Mouse (Mus musculus) heart, adult 8-10 months (tissue): ENCODE results near the gene Atf7. TPM values are rescaled to one million over a fixed set of nuclear protein-coding genes. Genes with fewer than 3 reads are reported as not detected.
"Not testable (repeated sequence)": the region's sequence is repeated elsewhere in the genome, so short reads cannot be mapped to it uniquely, and the experiment has no call there.

Source experiments
- DNase-seq: peaks from one replicate; pipeline ENCODE4 v3.0.0; 2022; ENCODE audit warnings: low spot score
- total RNA-seq, 4 experiments: library from RNA; stranded (reverse); gene quantifications; 2 replicates each; pipeline ENCODE4 v1.2.4; 2022

Atf7 gene
- total RNA-seq, 4 experiments from 2014 or later: 46.6 to 54.0 (median 52.1) TPM

DNA sequence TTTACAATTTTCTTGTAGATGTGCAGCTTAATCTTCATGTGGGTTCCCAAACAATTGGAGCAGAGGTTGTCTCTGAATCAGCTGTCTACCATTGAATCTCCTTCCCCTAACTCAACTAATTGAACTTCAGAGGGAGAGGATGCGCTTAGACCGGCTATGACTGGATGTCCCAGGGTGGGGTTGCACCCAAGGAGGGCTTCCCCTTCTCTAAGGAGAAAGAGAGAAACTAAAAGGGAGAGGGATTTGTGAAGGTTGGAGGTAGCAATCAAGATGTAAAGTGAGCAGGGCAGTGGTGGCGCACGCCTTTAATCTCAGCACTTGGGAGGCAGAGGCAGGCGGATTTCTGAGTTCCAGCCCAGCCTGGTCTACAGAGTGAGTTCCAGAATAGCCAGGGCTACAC, 5.8 kb downstream of the Atf7 start:
- DNase-seq: no peak

DNA sequence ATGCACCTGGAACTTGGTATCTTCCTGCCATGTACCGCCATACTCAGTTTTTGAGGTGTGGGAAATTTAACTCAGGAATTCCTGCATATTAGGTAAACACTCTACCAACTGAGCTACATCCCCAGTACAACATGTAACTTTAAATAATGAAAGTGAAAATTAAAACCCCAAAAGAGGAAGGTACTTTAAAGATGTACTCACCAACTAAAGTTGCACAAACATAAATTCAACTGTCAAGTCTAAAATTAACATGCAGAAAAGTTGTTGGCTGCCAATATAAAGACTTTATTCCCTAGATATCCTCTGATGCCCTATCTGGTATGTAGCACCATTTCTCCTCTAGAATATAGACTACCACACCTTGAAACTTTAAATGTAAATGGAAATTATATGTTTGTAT, 7.6 kb downstream of the Atf7 start:
- DNase-seq: no peak

DNA sequence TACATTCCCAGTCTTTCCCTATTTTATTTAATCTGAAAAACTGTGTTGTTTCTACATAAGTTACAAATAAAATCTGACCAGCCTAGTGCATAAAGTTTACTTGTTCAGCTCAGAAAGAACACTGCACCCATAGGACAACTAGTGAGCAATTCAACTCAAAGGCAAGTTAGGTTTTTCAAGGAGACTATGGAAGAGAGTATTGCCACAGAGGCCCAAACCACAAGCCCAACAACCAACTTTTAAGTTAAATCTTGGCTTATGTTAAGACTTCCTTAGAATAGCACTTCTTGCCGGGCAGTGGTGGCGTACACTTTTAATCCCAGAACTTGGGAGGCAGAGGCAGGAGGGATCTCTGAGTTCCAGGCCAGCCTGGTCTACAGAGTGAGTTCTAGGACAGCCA, 9.1 kb downstream of the Atf7 start:
- no peak for DNase-seq

DNA sequence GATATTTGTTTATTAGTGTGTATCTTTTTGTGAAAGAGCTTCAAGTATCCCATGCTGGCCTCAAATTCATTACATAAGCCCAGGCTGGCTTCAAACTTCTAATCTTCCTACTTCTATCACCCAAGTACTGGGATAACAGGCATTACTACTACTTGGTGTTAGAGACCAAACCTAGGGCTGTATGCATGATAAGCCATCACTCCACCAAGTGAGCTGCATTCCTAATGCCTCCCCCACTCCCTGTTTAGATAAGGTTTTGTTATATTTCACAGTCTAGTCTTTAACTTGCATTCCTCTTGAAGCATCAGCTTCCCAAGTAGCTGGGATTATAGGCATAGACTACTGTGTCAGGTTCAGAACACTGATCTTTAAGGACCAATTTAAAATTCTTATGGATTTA, 11.0 kb downstream of the Atf7 start:
- no peak for DNase-seq

DNA sequence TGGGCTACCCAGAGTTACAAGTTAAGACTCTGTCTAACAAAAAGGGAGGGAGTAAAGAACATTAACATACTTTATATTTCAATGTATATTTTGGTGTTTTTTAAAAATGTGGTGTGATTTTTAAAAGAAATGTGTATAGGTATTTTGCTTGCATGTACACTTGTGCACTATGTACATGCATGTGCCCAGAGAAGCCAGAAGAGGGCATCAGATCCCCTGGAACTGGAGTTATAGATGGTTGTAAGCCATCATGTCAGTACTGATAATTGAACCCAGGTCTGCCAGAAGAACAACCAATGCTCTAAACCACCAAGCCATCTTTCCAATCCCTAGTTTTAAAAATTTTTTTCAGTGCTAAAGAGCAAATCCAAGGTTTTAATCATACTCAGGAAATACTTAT, 12.3 kb downstream of the Atf7 start:
- DNase-seq: no peak

DNA sequence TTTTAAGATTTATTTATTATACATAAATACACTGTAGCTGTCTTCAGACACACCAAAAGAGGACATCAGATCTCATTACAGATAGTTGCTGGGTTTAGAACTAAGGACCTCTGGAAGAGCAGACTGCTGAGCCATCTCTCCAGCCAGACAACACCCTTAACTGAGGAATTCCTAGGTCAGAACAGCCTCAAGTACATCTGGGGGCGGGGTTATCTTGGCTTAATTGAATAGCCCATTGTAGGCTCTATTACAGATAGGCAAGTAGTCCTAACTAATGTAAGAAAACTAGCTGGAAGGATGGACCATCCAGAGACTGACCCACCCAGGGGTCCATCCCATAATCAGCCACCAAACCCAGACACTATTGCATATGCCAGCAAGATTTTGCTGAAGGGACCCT, 16.7 kb downstream of the Atf7 start:
- DNase-seq: not testable (repeated sequence)

DNA sequence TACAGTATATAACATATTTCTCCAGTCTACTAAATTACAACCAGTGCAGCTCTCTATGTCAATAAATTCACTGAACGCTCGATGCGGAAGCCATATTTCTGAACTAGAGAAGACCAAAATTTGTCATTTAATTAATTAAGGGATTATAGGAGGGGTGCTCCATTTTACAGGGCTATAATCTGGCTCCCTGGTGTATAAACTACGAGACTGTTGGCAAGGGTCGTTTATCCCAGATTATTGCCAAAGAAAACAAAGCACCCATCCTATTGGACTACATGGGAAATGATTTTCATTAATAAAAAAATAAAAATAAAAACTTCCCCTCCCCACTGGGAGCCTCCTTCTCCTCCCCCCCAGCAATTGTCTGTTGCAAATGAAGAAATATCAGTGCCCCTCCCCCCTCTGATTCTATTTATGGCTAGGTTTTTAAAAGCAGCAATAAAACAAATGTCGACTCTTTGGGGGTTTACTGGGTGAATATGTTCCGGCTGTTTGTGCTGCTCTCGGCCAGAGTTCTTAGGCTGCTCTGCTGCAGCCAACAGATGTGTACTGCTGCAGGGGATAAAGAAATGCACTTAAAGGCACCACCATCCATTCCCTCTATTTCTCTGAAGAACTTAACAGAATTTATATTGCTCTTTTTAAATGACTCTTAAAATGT, 31.1 kb downstream of the Atf7 start:
- DNase-seq: peak; percentile 40

DNA sequence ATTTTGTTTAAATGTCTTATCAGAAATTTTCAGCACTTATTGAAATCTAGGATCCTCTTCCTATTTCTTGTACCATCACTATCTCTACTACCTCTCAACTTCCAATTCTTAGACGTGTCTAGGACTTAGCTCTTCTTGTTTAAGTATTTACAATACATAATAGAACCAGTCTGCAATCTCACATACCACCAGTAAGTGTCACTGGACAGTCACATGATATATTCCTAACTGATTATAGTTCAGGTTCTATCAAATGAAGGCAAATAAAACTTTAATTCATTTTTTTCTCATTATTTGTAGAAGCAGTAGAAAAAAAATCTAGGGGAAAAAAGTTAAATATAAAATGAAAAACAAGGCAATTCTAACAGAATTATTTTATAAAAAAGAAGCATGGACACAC, 32.6 kb downstream of the Atf7 start:
- no peak for DNase-seq

DNA sequence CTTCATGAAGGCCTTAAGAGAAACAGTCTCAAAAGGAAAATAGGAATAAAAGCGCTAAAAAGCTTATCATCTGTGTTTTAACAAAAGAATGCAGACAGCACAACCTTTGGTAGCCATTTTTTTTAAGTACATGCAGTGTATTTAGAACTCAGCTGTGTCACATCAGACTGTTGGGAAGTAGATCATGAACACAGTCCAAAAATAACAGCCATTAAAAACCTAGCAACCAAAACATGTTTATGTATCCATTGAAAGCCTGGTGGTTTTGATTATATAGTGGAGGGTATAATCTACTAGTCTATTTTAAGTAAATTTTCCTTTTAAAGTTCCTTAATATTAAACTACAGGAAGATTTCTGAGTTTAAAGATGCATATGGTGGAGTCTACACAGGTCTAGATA, 34.7 kb downstream of the Atf7 start:
- DNase-seq: peak; percentile 57

DNA sequence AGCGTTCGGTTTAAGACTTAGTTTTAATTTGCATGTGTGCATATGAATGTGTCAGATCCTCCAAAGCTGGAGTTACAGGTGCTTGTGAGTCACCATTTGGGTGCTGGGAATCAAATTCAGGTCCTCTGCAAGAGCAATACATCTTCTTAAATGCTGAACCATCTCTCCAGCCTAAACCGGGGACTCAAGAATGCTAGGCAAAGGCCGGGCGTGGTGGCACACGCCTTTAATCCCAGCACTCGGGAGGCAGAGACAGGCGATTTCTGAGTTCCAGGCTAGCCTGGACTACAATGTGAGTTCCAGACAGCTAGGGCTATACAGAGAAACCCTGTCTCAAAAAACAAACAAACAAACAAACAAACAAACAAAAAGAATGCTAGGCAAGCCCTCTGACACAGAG, 35.4 kb downstream of the Atf7 start:
- no peak for DNase-seq

DNA sequence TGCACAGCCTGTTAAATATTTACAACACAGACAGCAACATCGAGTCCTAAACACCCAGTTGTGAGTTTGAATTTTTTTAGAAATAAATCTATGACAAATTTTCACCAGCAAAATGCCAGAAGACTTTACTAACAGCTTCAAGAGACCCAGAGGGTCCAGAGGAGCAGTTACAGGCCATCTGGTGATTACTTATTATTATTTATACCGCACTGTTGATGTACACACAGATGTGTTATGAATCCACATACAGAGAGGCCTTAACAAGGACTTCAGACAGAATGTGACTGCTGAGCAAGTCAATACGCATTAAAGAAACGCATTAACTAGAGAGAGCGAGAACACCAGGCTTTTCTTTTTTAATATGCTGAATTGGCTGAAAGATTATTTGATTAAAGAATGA, 39.8 kb downstream of the Atf7 start:
- no peak for DNase-seq

DNA sequence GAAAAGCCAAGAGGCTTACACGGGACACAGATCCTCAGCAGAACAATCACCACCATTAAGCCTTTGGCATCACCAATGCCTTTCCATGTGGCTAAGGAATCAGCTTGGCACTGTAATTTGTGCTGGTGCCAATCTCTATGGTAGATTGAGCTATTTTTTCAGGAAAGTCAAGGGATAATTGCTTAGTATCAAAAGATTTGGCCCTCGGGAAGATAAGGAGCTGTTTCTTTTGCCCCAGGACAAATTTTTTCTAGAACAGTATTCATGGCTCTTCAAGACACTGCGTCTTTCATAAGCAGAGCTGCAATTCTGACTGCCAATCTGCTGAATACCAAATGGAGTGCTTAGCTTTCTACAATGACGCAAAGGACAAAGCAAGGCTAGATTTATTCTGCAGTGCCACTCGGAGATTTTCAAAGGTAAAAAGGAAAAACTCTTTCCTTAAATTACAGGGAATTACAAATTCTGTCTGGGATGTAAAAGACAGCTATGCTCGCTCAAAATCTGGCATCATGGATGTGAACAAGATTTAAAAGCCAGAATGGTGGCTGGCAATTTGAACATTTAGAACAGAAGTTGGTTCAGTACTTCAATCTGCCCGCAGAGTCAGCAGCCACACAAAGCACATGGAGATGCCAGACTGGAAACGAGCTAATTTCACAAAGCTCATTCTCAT, 41.4 kb downstream of the Atf7 start:
- DNase-seq: no peak

DNA sequence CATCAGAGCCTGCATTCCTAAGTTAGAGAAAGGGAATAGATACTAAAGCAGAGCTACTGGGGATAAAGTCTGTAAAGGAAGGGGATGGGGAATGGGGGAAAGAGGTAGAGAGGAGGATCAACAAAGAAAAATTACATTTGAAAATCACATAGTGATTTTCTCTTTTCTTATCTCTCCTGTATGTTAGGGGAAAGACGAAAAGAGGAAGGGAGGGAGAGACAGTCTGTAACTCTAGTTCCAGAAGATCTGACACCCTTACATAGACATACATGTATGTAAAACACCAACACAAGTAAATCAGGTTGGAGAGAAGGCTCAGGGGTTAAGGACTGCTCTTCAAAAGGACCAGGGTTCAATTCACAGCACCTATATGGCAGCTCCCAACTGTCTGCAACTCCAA, 44.1 kb downstream of the Atf7 start:
- no peak for DNase-seq

DNA sequence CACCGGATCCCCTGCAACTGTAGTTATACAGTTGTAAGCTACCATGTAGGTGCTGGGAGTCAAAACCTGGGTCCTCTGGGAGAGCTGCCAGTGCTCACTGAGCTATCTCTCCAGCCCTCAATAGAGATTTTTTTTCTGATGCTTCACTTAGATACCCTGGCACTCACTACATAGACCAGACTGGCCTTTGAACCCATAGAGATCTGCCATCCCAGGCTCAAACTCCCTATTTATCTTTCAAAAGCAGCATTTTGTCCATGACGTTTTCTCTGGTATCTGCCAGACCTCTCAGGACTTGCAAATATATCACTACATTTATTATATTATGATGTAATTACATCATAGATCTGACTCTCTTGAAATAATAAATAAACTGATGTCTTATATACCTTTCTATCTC, 46.9 kb downstream of the Atf7 start:
- DNase-seq: no peak

DNA sequence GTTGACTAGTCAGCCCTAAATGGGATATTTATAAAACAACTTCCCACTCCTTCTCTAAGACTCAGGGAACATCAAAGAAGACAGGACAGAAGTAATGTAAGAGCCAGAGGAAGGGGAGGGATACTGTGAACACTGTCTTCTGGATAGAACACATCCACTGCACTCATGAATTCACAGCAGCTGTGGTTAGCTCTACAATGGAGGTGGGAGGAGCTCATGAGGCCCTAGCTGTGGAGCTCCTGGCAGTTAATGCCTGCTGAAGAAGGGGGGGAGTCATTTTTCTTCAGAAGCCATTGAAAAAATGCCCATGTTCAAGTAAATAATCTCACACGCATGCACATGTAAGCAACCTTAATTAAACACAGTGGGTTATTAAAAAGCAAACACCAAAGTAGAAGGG, 48.3 kb downstream of the Atf7 start:
- DNase-seq: no peak

DNA sequence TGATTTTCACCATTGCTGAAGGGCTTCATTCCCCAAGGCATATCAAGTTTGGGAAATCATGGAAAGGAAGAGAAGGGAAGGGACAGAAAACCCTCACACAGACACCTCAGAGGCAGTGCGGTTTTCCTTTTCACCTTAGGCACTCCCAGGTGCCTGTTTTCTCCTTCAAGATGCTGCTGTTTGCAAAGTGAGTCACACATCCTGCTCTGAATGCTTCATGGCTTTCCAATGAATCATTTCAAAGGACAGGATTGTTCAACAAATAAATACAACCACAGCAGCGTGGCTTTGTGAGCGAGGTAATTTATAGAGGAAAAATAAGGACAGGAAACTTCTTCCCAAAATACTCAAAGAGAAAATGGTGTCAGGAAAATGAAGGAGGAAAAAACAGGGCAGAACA, 53.2 kb downstream of the Atf7 start:
- no peak for DNase-seq

DNA sequence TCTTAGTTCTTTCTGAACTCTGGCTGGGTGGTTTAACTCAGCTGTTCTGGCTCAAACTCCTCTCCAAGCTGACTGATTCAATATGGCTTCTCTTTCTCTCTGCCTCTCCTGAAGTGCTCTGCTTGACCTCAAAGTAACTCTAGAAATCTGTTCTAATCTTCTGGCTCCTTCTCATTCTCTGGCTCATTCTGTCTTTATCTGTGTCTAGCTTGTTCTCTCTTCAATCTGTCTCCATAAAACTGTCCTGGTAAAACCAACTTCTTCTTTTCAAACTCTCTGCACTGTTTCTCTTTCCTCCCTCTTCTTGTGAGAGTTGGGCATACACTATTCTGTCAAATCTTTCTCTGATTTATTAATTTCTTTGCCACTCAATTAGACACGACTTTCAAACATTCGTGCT, 57.4 kb downstream of the Atf7 start:
- DNase-seq: no peak

DNA sequence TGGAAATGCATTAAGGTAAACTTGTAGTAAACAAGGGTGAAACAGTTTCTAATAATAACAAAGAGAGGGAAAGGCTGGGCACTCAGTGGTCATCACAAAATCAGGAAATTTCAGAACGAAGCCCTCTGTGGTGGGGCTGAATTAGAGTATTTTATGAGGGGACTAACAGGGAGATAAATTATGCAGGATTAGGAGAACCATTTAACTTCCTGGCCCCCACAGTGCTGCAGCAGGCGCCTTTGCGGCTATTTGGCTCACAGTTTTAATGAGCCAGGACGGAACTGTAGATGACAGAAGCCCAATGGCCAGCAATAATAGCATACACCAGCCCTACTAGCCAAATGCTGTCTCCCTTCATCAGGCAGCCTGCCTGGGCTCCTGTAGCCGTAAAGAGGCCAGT, 61.6 kb downstream of the Atf7 start:
- no peak for DNase-seq

DNA sequence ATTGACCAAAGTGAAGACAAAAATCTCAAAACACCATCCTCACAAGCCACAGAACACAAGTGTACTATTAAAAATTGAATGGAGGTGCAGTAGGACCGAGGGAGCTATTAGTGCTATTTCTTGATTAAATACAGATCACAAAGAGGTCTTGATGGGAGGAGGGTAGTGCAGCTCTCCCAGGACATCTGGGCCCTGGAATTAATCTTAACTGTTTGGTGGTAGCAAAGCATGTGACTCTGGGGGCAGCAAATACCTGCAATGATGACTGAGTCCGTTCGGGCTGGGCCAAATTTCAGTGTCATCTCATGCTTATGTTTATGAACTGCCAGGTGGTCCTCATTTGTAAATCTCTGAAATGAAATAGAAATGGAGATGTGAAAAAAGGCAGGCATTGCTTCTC, 62.2 kb downstream of the Atf7 start:
- no peak for DNase-seq

DNA sequence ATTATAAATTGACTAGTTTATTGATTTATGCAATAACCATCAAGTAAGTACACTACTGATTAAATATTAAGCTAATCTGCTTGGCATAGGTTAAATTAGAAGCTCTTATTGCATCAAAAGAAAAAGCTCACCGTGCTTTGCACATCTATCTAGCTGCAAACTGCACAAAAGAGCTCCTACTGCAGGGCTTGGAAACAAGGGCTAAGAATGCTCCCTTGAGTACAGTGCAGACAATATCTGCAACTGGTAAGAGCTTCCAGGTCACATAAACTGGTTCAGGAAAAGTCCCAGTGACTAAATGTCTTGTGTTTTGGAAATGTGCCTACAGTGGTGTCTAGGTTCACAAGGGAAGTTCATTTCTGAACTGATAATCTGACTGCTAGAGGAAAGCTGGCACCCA, 62.8 kb downstream of the Atf7 start:
- no peak for DNase-seq

DNA sequence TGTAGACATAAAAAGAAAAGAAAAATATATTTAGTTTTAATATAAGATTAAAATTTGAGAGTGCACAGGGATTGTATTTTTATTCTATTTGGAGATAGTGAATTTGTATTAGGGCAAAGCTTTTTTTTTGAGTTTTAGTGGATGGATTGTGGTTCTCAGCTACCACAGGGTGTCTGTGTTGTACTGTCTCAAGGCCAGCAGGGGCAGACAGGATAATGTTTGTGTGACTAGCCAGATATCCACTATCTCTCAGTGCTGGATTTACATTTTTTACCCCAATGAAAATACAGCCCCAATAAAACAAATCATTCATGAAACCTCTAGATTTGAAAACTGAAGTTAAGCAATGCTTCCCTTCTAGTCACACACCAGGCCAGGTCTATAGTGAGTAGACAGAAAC, 67.7 kb downstream of the Atf7 start:
- DNase-seq: no peak

DNA sequence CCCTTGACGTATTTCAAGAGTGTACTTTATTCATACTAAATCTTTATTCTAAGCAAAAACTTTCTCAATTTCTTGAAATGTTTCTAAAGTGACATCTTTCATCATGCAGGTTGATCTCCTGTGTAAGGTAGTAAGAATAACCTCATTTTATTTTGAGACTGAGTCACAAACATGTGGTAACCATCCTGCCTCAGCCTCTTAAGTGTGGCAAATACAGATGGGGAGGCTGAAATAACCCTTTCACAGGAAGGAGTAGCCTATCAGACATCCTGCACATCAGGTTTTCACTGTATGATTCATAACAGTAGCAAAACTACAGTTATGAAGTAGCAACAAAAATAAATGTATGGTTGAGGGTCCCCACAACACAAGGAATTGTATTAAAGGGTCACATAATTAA, 69.7 kb downstream of the Atf7 start:
- DNase-seq: no peak

DNA sequence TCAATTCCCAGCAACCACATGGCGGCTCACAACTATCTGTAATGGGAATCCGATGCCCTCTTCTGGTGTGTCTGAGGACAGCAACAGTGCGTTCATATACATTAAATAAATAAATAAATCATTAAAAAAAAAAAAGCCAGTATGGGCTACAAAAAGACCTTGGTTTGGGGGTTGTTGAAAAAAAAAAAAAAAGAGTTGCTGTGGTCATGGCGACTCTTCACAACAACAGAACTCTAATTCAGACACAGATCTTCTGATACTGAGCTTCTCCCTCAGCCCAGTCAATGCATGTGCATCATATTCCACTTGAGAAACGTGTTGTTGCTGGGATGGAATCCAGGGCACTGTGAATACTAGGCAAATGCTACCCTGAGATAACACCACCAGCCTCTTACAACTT, 72.7 kb downstream of the Atf7 start:
- DNase-seq: no peak

DNA sequence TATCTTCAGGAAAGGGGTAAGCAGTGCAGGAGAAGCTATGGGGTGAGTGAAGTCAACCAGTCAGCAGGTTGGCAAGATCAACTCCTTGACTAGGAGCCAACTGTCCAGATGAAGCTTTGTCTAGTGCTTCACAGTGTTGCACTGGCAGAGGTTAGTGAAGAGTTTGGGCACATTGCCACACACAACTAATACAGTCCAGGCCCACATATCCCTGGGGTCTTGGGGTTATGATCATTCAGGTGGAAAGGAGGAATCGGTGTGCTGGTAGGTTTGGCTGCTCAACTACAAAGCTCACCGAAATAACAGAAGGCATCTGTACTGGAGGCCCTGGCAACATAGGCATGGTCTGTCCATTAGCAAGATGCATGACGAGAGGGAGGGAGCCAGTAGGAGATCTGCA, 77.8 kb downstream of the Atf7 start:
- DNase-seq: peak; percentile 51
